Mouse (Mus musculus) cortical plate, adult 2 months (tissue): ENCODE data around the gene Osbpl7.

Source experiments
- CTCF ChIP-seq: fragments of 200-500 bp; IDR thresholded peaks from 2 replicates; pipeline ENCODE4 v1.5.1; 2011; ENCODE audit warnings: mild to moderate bottlenecking, control low read depth, low read length; ENCODE audit not compliant: insufficient read depth; ENCODE audit errors: extremely low read depth
- POLR2A ChIP-seq: fragments of 200-500 bp; IDR thresholded peaks from 2 replicates; pipeline ENCODE4 v1.6.1; 2011; ENCODE audit warnings: mild to moderate bottlenecking, low read length, control low read depth; ENCODE audit not compliant: insufficient read depth; ENCODE audit errors: extremely low read depth

- TF ChIP-seq POLR2A, result no peak
- no peak for TF ChIP-seq CTCF
Observed at GRCm38 (mm10) chr11:97019345-97019708, 31.1 kb upstream of the Osbpl7 start.
